Mouse (Mus musculus) mesoderm, embryonic 11.5 days (tissue): Measurements from ENCODE around the gene Ip6k2.
A peak's percentile ranks its signal among the peaks of the same experiment; 100 is the strongest.

Experiments used
- DNase-seq: peaks from one replicate; pipeline ENCODE4 v3.0.0-alpha.2; 2012; ENCODE audit warnings: low read depth, low spot score

The Ip6k2 gene

DNA sequence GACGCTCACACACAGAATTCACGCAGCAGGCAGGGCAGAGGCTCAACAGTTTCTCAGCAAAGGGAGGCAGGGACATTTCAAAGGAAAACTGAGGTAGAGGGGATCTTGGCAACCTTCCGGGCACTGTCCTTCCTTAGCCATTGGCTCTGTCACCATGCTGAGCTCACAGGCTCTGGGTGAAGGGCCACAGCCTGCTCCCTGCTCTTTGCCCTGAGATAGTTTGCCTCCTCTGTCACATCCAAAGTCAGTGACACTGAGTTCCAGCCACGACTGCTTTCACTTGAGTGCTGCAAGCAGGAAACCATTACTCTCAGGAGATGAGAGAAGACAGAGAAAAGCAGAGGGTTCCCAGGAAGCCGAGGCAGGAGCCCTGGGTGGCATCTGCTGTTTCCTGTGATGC lies 36.5 kb downstream of the Ip6k2 start:
- no peak for DNase-seq

DNA sequence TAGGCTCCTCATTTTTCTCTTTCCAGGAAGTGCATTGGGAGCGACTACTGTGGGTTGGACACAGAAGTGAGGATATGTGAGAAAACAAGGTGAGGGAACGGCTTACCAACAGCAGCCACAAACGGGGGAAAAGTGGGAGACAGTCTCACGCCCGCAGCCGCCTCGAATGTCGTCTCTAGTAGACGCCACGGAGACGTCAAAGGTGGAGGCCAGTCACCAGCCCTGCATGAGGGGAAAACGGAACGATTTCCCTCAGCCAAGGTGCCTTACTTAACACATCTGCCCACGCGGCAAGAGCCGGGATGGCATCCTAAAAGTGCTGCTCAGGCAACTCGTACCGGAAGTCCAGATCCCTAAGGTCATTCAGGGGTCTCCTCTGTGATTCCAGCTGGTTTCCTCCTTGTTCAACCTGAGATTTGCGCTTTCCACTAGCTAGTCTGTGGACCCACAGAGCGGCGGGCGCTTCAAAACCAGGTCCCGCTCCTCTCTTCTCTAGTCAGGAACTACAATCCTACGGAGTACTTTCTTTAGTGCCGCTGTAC lies 40.6 kb downstream of the Ip6k2 start:
- DNase-seq, result no peak

DNA sequence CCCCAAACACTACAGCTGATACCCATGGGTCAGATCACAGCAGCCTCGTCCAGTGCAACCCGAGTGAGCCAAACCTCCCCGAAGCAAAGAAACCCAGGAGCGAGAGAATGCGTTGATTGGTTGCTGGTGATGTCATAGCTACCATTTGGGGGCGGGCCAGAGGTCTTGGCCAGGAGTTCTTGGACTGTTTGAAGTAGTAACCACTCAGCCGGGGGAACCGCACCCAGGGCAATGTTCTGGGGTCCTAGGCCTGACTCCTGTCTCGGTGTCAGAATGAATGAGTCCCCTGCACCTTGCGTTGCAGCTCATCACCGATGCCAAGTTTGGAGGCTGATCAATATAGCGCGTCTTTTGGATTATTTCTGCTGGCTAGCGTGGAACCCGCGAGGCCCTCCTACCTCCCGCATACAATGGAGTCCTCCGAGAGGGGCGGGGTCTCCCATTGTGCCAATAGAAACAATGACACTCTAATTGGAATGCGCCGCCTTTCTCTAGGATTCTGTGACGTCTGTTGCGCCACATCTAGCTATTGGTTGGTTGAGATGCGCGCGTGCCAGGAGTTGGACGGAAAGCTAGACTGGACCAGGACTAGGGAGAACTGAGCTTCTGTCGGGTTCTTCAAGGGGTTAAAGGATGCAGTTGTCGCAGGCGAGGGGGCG lies 41.3 kb downstream of the Ip6k2 start:
- peak; percentile 81 for DNase-seq

DNA sequence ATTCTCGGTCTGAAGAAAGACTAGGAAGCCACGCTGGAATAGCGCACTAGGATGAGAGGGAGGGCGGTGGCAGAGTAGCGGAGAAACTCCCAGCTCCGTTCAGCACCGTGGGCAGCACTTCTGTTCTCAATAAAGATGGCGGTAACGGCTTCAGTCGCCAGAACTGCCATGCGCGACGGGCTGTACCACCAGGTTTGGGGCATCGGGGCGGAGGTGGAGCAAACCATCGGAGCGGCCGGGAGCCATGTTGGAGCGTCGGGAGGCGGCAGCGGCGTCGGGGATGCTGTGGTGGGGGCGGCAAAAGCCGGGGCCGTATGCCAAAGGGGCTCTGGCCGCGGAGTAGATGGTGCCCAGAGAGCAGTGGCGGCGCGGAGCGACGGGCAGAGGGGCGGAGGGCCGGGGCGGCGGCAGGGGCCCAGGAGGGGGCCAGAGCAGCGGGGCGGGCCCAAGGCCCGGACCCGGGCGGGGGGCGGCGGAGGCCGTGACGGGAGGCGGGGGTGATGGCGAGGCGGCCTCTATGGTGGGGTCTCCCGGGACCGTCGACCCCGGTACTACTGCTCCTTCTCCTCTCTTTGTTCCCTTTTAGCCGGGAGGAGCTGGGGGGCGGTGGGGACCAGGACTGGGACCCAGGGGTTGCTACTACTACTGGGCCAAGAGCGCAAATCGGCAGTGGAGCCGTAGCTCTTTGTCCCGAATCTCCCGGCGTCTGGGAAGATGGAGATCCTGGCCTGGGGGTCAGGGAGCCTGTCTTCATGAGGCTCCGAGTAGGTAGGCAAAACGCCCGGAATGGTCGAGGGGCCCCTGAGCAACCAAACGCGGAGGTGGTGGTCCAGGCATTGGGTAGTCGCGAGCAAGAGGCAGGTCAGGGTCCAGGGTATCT lies 42.5 kb downstream of the Ip6k2 start, which contains the start of gene Celsr3:
TSS of gene Celsr3 (plus strand) at position 501 of the 880 bp plus-strand sequence.
- DNase-seq, result peak; percentile 91

DNA sequence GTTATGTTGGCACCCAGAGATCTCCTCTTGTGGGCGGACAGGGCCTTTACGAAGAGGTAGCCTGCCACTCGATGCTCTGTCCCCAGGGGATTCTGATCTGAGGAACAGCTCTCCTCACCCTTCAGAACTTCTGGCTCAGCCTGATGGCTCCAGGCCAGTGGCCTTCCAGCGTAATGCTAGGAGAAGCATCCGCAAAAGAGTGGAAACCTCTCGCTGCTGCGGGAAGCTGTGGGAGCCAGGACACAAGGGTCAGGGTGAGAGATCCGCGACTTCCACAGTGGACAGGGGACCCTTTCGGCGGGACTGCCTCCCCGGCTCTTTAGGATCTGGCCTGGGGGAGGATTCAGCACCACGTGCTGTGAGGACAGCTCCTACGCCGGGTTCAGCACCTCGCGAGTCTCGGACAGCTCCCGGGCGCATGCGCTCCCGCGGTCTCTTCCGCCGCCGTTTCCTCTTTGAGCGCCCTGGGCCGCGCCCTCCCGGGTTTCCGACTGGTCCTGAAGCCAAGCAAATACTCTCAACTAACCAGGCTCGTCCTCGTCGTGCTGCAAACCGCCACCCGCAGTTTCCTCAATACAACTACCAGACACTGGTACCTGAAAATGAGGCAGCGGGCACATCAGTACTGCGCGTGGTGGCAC lies 43.2 kb downstream of the Ip6k2 start:
- peak; percentile 77 for DNase-seq

DNA sequence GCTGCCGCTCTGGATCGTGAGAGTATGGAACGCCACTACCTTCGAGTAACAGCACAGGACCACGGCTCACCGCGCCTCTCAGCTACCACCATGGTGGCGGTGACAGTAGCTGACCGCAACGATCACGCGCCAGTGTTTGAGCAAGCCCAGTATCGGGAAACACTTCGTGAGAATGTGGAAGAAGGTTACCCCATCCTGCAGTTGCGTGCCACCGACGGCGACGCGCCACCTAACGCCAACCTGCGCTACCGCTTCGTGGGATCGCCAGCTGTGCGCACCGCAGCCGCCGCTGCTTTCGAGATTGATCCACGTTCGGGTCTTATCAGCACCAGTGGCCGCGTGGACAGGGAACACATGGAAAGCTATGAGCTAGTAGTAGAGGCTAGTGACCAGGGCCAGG lies 43.9 kb downstream of the Ip6k2 start:
- DNase-seq, result no peak

DNA sequence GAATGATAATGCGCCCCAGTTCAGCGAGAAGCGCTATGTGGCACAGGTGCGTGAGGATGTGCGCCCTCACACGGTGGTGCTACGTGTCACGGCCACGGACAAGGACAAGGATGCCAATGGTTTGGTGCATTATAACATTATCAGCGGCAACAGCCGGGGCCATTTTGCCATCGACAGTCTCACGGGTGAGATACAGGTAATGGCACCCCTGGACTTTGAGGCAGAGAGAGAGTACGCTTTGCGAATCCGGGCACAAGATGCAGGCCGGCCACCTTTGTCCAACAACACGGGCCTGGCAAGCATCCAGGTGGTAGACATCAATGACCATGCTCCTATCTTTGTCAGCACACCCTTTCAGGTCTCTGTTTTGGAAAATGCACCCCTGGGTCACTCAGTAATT lies 44.3 kb downstream of the Ip6k2 start:
- no peak for DNase-seq

DNA sequence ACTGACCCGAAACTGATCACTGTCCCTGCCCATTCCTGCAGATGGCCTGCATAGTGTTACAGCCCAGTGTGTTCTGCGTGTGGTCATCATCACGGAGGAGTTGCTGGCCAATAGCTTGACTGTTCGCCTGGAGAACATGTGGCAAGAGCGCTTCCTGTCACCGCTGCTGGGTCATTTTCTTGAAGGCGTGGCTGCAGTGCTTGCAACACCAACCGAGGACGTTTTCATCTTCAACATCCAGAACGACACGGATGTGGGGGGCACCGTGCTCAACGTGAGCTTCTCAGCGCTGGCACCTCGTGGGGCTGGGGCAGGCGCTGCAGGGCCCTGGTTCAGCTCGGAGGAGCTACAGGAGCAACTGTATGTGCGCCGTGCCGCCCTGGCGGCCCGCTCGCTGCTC lies 48.0 kb downstream of the Ip6k2 start:
- no peak for DNase-seq

DNA sequence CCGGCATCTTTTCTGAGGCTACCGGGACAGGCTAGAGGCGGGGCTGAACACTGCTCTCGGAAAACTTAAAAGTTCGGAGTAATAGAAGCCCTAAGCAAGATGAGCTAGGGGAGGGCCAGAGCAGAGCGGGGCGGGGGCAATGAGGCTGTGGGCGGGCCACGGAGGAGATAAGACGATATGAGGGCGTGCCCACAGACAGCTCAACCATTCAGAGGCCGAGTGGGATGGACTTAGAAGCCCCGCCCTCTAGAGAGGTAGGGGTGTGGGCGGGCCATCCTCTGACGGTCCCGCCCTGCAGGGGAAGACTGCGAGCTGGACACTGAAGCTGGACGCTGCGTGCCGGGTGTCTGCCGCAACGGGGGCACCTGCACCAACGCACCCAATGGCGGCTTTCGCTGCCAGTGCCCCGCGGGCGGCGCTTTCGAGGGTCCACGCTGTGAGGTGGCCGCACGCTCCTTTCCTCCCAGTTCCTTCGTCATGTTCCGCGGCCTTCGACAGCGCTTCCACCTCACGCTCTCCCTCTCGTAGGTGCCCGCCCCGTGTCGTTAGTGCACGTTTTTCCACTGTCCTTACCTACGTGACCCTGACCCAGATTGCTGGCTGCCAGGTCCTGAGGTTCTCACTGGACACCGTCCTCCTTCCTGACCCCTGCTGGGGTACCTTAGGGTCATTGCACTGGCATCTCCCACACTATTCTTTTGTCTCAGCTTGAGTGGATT lies 49.0 kb downstream of the Ip6k2 start:
- peak; percentile 94 for DNase-seq

DNA sequence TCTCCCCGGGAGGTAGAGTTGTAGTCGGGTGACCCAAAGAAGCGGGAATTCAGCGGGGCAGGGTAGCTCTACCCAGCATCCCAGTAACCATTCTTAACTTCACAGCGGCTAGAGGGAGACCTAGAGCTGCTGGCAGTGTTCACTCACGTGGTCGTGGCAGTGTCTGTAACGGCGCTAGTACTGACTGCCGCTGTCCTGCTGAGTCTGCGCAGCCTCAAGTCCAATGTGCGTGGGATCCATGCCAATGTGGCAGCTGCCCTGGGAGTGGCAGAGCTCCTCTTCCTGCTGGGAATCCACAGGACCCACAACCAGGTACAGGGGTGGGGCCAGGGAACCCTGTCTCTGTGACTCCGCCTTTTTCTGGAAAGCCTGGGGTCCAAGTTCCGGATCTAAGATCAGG lies 59.4 kb downstream of the Ip6k2 start:
- DNase-seq, result peak; percentile 14

DNA sequence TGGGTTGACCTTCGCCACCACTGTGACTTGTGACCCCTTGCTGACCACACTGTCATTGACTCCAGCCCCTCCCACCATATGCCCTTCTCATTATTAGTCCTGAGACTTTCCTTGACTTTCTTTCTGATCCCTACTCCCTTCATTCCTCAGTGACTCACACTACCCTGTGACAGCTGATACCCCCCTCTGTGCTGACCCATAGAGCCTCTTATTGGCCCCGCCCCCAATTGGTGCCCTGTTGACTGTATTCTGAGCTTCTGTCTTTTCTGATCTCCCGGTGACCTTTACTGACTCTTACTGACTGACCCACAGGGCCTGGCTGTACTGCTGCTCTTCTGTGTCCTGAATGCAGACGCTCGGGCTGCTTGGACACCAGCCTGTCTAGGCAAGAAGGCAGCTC lies 61.8 kb downstream of the Ip6k2 start:
- DNase-seq, result no peak

DNA sequence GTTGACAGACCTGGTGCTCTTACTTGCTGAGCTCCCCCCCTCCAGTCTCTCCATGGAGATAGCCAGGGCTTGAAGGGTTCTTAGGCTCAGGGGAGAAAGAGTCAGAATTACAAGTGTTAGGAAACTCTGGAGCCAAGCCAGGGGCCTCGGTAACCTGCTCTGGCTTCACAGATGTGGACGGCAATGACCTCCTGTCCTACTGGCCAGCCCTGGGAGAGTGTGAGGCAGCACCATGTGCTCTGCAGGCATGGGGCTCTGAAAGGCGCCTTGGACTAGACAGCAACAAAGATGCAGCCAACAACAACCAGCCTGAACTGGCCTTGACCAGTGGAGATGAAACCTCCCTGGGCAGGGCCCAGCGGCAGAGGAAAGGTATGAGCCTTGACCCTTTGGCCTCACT lies 63.8 kb downstream of the Ip6k2 start:
- DNase-seq, result no peak

DNA sequence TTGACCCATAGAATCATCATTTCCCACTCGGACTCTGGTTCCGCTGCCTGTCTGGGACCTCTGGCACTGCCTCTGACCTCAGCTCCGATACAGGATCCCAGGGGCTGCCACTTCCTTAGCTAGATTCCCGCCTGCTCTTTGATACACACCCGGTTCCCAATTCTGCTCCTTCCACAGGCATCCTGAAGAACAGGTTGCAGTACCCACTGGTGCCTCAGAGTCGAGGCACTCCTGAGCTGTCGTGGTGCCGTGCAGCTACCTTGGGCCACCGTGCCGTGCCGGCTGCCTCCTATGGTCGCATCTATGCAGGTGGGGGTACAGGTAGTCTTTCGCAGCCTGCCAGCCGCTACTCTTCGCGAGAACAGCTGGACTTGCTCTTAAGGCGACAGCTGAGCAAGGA lies 64.8 kb downstream of the Ip6k2 start:
- DNase-seq, result no peak

DNA sequence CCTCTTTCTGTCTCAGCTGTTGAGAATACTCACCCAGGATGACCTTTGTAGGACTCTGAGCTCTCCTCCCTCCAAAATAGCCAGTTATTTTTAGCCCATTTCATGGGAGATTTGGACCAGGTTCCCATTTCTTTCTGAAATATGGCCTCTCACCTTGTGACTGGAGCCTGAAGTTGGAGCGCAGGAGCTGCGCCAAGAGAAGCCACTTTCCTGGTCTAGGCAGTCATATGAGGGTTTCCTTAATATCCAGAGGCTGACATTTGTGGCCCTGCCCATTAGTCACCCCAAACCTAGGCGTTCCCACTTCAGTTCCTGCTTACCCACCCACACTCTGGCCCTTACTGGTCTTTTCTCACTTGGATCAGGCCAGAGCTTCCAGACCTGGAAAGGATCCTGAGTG lies 69.4 kb downstream of the Ip6k2 start, which contains the start of gene Slc26a6:
TSS of gene Slc26a6 (plus strand) at position 308 of the 400 bp plus-strand sequence.
- no peak for DNase-seq

DNA sequence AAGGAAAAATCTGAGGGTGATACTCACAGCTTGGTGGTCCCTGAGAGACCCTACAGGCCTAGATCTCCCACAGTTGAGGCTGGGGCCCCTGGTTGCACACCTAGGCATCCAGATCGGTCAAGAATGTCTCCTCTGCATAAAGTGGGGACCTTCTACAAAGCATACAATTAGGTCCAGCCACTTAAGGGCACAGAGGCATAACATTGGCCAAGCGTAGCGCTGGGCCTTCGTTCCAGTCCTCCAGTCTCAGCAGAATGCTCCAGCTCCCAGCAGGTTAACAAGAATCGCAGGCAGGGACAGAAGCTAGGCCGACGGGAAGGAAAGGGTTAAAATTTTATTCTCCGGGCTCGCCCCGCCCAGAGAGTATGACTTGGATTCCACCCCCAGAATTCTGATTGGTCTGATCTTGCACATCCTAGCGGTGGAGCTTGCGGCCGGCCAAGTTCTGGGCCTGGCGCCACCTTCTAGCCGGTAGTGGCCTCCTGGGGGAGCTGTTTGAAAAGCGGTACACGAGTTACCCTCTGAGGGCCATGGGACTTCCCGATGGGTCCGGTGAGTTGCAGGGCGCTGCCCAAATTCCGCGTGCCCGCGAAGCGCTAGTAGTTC lies 70.1 kb downstream of the Ip6k2 start:
- peak; percentile 95 for DNase-seq

DNA sequence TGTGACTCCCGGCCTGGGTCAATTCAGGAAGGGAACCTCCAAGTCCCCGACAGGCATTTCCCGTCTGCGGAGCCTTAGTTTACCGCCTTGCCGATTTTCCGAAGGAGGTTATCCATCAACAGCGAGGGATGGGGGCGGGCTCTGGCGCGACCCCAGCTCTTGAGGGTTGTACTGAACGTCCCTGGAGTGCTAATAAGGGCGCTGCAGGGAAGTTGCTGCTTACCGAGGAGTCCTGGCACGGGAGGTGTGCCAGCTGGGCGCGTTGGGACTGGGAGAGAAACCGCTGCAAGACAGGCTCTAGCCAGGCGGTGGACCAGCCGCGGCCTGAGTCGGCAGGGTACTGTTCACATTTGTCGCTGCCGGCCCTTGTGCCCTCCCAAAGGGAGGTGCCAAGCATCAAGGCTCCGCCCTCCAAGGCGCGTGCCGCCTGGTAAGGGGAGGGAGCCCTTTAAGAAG lies 70.7 kb downstream of the Ip6k2 start:
- peak; percentile 91 for DNase-seq

DNA sequence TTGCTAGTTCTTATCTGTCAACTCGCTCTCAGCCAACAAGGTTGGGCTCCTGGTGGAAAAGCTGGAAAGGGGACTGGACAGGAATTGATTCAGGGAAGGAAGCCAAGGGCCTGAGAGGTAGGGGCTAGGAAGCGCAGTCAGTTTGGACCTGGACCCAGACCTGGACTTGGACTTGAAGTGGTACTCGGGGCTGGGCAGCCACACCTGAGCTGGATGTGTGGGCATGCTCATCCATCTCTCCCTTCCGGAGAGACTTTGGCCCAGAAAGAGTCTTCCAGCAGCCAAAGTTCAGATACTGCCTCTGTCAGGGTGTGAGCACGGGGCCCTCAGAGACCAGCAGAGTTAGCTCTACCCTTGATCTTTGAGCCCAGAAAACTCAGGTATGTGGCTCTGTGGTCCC lies 71.7 kb downstream of the Ip6k2 start:
- DNase-seq, result no peak
